Mouse (Mus musculus) right cerebral cortex, postnatal 14 days (tissue): ENCODE results near the gene Atl3.

Experiments
- DNase-seq: peaks from one replicate; pipeline ENCODE4 v3.0.0; 2022

The Atl3 gene

GRCm38 (mm10) chr19:7500701-7501100, 6.9 kb downstream of the Atl3 start:
- DNase-seq = no peak

DNA sequence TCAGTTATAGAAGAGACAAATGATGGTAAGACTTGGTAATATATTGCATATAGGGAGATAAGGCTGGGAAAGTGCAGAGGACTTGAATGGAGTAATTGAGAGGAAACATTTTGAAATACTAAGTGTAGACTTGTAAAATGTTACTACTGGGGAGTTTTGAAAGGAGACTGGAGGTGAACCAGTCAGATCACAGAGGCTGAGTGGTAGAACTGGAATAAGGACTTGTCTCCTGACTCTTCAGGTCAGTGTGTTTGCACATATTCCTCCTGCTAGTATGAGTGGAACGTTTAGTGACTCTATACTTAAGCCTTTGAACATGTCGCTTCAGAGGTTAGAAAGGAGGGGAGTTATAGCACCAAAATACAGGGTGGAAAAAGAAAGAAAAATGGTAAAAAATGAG, 8.6 kb downstream of the Atl3 start:
- no peak for DNase-seq

GRCm38 (mm10) chr19:7506321-7506720, 12.5 kb downstream of the Atl3 start:
- DNase-seq = no peak

DNA sequence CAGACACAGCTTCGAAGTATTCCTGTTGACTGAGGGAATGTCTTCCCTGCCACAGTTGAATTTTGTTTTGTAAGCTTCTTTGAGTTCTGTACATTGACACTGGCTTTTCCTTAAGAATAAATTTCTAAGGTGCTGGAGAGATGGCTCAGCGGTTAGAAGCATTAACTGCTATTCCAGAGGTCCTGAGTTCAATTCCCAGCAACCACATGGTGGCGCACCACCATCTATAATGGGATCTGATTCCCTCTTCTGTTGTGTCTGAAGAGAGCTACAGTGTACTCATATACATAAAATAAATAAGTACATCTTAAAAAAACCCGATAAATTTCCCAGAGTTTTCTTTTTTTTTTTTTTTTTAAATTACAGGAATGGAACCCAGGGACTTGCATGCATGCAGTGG, 14.2 kb downstream of the Atl3 start:
- DNase-seq = no peak

DNA sequence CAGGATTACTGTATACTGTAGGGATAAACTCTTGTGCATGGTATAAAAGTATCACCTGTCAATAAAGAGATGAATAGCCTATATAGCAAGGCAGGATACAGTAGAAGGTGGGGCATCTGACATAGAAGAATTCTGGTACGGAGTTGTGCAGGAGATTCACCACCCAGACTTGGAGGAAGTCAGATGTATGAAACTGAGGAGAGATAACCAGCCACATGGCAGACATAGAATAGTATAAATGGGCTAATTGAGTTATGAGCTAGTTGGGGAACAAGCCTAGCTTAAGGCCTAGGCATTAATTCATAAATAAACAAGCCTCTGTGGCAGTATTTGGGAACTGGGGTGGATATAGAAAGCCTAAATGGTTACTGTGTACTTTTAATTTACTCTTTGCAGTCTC, 22.6 kb downstream of the Atl3 start:
- DNase-seq = no peak

GRCm38 (mm10) chr19:7521619-7522018, 27.8 kb downstream of the Atl3 start:
- DNase-seq = no peak

DNA sequence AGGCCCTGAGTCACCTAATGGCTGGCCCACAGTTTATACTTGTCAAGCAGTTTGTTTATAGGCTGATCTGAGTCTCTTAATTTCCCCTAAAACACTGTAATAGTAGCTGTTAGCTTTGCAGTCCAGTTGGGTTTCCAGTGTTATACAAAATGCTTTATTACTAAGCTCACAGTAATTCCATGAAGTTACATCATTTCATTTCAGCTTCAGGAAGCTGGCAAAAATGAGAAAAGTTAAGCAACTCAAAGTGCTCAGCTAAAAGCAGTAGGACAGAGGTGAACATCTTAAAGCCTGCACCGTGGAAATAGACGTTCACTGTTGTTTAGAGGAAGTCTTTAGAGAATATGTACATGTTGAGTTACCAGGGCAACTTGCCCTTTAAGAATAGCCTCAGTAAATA, 29.0 kb downstream of the Atl3 start:
- DNase-seq = no peak

GRCm38 (mm10) chr19:7523292-7523691, 29.5 kb downstream of the Atl3 start:
- peak; percentile 15 for DNase-seq

DNA sequence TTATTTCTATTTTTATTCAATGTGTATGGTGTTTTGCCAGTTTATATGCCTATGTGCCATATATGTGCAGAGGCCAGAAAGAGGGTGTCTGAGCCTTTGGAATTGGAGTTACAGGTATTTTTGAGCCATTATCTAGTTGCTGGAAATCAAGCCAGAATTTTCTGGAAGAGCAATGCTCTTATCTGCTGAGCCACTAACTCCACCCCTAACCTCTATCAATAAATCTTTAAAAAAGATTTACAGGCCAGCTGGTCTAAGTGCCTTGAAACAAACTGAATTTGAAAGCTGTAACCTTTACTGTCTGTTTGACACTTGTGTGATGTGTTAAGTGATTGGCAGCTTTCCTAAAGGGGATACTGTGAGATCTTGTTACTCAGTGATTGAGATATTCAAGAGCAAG, 29.9 kb downstream of the Atl3 start:
- no peak for DNase-seq

- DNase-seq = no peak
Observed at GRCm38 (mm10) chr19:7524879-7525278, 31.0 kb downstream of the Atl3 start.

- peak; percentile 67 for DNase-seq
Observed at GRCm38 (mm10) chr19:7528639-7529428, 35.0 kb downstream of the Atl3 start.

DNA sequence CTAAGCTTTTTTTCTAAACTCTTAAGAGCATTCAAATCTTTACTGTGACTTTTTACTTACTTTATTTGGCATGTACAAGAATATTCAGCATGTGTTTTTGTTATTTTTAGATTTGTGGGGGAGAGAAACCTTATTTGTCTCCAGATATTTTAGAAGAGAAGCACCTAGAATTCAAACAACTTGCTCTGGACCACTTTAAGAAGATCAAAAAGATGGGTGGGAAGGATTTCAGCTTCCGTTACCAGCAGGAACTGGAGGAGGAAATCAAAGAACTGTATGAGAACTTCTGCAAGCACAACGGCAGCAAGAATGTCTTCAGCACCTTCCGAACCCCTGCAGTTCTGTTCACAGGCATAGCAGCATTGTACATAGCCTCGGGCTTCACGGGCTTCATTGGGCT, 38.1 kb downstream of the Atl3 start:
- no peak for DNase-seq

GRCm38 (mm10) chr19:7533891-7534290, 40.1 kb downstream of the Atl3 start:
- DNase-seq = peak; percentile 10

- no peak for DNase-seq
Observed at GRCm38 (mm10) chr19:7548924-7549323, 55.1 kb downstream of the Atl3 start.

DNA sequence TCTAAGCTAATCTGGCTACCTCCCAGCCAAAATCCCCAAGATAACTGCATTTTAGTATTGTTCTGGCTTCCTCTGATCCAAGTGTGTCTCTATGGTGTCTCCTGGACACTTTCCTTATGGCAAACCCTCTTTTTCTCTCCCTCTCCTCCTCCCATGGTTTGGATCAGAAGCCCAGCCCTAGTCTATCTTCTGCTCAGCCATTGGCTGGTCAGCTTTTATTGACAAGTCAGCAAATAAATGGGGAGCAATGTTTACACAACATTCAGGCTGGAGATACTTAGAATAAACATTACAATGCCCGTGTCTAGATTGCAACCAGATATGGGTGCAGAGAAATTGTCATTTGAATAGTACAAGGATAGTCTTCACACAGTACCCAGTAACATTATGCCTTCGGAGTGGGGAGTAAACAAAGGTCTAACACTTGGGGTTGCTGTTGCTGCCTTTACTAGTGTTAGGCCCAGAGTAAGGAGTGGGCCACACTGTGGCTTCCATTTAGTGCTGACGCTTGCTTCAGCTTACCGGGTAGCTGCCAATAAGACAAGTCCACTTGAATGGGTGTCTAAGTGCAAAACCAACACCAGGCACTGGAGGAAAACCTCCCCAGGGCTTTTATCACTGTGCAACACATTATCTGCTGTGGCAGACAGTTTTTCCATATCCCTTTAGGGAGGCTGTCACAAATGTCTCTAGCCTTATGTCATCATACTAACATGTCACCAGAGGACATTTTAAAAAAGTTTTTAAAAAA, 57.9 kb downstream of the Atl3 start:
- DNase-seq = no peak

DNA sequence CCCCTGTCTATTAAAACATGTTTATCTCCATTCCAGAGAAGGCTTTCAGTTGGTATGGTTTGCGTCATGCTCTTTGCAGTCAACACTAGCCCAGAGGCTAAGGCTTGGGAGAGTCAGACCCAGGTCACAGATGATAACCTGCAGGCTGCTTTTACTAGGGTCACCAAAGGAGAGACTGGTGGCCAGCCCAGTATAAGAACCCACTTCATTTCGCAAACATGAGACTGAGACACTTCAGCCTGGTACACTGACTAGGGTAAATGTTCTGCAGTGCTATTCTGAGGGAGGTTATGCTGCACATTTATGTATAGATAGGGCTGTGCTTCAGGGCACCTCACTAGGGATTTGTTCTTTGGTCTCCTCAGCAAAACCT, 58.4 kb downstream of the Atl3 start:
- no peak for DNase-seq

DNA sequence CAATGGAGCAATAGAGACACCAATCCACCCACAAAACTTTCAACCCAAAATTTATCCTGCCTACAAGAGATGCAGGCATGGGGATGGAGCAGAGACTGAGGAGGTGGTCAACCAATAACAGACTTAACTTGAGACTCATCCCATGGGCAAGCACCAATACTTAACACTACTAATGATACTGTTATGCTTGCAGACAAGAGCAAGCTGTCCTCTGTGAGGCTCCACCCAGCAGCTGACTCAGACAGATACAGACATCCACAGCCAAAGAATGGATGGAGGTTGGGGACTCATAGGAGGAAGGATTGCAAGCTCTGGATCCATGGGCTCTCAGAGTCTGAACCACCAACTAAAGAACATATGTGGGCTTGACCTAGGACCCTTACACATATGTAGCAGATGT, 59.6 kb downstream of the Atl3 start:
- DNase-seq = no peak

- no peak for DNase-seq
Observed at GRCm38 (mm10) chr19:7554881-7555280, 61.0 kb downstream of the Atl3 start.

GRCm38 (mm10) chr19:7556641-7557040, 62.8 kb downstream of the Atl3 start:
- DNase-seq = no peak

DNA sequence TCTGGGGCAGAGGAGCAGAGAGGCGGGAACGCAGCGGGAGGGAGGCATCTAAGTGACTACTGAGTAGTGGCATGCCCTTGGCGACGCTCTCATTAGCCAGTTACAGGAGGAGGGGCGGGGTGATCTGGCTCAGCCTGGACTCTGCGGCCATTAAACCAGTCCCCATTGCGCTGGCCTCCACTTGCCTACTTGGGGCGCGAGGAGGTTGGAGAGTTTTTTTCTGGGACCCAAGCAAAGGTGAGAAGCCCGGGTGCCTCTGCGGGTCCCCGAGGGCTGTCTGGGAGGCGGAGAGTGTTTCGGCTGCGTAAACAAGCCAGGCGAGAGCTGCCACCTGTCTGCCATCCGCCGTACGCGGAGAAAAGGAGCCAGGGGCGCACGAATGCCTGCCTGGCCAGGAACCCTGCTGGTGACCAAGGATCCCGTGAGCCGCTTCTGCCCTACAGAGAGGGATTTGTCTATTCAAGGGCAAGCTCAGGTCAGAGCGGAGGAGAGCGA, 63.5 kb downstream of the Atl3 start, which contains the start of gene Pla2g16:
Gene Pla2g16 (plus strand): TSS at position 132 of the 495 bp plus-strand sequence.
- DNase-seq = peak; percentile 13

DNA sequence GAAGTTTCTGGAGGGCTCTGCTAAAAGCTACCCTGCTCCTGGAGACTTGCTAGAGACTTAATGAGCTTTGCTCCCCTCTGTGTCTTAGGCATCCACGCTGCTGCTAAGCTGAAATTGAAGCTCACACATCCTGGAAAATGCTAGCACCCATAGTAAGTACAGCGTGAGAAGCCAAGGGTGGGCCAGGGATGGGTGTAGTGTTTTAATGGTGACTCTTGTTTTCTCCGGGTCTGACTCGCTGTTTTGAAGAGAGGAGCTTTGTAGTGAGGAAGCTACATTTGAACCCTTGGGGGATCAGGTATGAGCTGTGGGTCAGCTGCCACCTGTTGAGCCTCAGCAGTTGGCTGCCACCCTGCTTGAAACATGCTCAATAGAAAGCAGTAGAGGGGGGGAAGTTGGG, 64.0 kb downstream of the Atl3 start:
- DNase-seq = no peak

DNA sequence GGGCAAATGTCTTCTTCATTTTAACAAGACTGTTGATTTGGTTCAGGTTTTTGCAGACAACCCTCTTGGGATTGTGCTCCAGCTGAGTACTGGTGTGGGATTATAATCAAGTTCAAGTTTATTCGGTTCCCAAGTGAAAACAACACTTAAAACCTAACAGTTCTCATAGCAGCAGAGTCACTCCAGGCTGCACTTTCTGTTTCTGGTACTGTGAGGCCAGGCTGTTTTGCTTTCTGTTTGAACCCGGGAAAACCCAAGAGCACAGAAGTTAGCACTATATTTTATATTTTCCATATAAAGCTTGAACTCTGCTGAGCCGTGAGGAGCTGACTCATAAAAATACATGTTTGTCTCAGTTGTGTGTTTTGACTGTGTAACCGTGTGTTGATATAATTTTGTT, 64.8 kb downstream of the Atl3 start:
- no peak for DNase-seq

- DNase-seq = no peak
Observed at GRCm38 (mm10) chr19:7559986-7560385, 66.1 kb downstream of the Atl3 start.

GRCm38 (mm10) chr19:7561456-7561855, 67.6 kb downstream of the Atl3 start:
- no peak for DNase-seq
